Mouse (Mus musculus) kidney, embryonic 14.5 days (tissue): ENCODE data around the gene Mmrn2. TPM values are rescaled to one million over a fixed set of nuclear protein-coding genes. Genes with fewer than 3 reads are reported as not detected.

Source experiments
- ATAC-seq: fragments of 200-750 bp; cut with Nextera tagmentation; 2 replicates; pipeline ENCODE4 v1.8.0; 2017; ENCODE audit warnings: moderate number of reproducible peaks, mild to moderate bottlenecking, moderate TSS enrichment, moderate library complexity; ENCODE audit not compliant: low FRiP score, low TSS enrichment
- H3K27ac ChIP-seq: fragments of 300-500 bp; sonication (generic); 2 replicates; pipeline ENCODE4 v1.5.1; 2014; ENCODE audit warnings: low read depth, mild to moderate bottlenecking, low read length, moderate library complexity, mixed read lengths
- H3K27me3 ChIP-seq: fragments of 300-500 bp; sonication (generic); 2 replicates; pipeline ENCODE4 v1.6.1; 2014; ENCODE audit warnings: mild to moderate bottlenecking, low read length; ENCODE audit not compliant: control insufficient read depth, insufficient read depth
- H3K36me3 ChIP-seq: fragments of 300-500 bp; sonication (generic); 2 replicates; pipeline ENCODE4 v1.6.1; 2014; ENCODE audit warnings: low read length, mixed read lengths; ENCODE audit not compliant: control insufficient read depth, insufficient read depth
- H3K4me1 ChIP-seq: fragments of 300-500 bp; sonication (generic); 2 replicates; pipeline ENCODE4 v1.6.1; 2014; ENCODE audit warnings: low read length, mixed read lengths; ENCODE audit not compliant: control insufficient read depth, insufficient read depth
- H3K4me2 ChIP-seq: fragments of 300-500 bp; sonication (generic); replicated peaks from 2 replicates; pipeline ENCODE4 v1.6.1; 2014; ENCODE audit warnings: low read depth, mild to moderate bottlenecking, low read length
- H3K4me3 ChIP-seq: fragments of 300-500 bp; sonication (generic); 2 replicates; pipeline ENCODE4 v1.5.1; 2014; ENCODE audit warnings: mild to moderate bottlenecking, low read length
- H3K9ac ChIP-seq: fragments of 300-500 bp; sonication (generic); 2 replicates; pipeline ENCODE4 v1.6.1; 2014; ENCODE audit warnings: low read depth, mild to moderate bottlenecking, low read length, moderate library complexity
- H3K9me3 ChIP-seq: fragments of 300-500 bp; sonication (generic); 2 replicates; pipeline ENCODE4 v1.6.1; 2016; ENCODE audit warnings: low read length; ENCODE audit not compliant: control insufficient read depth
- WGBS: fragments of 180-500 bp; shearing (Covaris S2); extraction: QIAGEN DNeasy Blood & Tissue Kit; methylation state at CpG from one replicate; pipeline ENCODE4 v1.1.7; 2014; 5-methylcytosine and 5-hydroxymethylcytosine counted together
- polyA plus RNA-seq: library from polyadenylated mRNA; unstranded; fragments of >200 nt; fragmentation: Nextera tagmentation; extraction: Ambion mirVana; gene quantifications from 2 replicates; pipeline ENCODE4 v1.2.1, GENCODE M21; 2014

Gene Mmrn2
- 7.9 and 12.1 TPM in 2 replicates for polyA plus RNA-seq

DNA sequence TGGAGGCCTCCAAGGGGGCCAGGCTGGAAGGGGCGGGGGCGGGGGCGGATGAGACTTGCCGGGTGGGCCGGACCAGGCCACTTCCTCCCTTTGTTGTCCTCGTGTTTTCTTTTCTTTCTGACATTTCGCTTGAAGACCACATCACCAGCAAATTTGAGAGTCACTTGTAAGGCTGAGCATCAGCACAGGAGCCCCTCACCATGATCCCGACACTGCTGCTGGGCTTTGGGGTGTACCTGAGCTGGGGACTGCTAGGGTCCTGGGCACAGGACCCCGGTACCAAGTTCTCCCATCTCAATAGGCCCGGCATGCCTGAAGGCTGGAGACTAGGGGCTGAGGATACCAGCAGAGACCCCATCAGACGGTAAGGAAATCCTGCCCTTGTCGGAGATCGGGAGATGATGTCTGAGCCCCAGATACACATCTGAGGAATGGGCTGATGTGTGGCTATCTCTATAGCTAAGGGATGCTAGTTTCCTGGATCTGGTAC lies at the start of gene Mmrn2:
Gene Mmrn2 (plus strand): TSS at position 51 of the 490 bp plus-strand sequence.
- no peaks in the 10 kb centered on the region for H3K9me3 ChIP-seq
- H3K4me1 ChIP-seq = peaks cover 21% of the 10 kb centered on the region
- no peaks in the 10 kb centered on the region for H3K36me3 ChIP-seq
- no peak within 1 kb of the TSS for H3K9ac ChIP-seq
- H3K4me3 ChIP-seq = peak within 1 kb of the TSS; percentile 14
- no peak within 1 kb of the TSS for H3K27ac ChIP-seq
- no peaks in the 10 kb centered on the region for H3K27me3 ChIP-seq
- ATAC-seq = no peak
- H3K4me2 ChIP-seq = peak within 1 kb of the TSS; percentile 26; the same call in 1 of the 2 replicates
- 72% methylated on average over 13 of the region's 13 CpGs for WGBS

DNA sequence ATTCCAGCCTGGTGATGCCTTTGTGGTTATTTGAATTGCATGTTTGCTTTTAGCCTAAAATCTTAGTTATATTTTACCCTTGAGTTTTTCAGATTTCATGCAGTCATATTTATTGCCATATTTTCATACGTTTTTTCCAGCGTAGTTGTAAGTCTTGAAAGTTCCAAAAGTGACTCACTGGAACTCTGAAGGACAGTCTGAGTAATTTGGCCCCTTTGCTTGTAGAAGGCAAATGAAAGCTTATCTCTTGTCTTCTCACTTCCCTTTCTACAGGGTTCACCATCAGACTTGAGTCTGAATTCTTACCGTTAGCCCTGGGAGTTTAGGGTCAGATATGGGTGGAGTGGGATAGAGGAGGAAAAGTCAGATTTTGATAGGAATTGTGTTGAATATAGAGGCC lies 48.7 kb upstream of the Mmrn2 start:
- no peak overlapping the region for H3K4me3 ChIP-seq
- no peaks in the 10 kb centered on the region for H3K4me1 ChIP-seq
- H3K4me2 ChIP-seq = no peak overlapping the region
- no peak overlapping the region for H3K27ac ChIP-seq
- H3K36me3 ChIP-seq = peaks cover 57% of the 10 kb centered on the region
- ATAC-seq = no peak
- H3K9me3 ChIP-seq = no peaks in the 10 kb centered on the region
- no peak overlapping the region for H3K9ac ChIP-seq
- 88% methylated on average over 3 of the region's 3 CpGs for WGBS
- no peaks in the 10 kb centered on the region for H3K27me3 ChIP-seq

DNA sequence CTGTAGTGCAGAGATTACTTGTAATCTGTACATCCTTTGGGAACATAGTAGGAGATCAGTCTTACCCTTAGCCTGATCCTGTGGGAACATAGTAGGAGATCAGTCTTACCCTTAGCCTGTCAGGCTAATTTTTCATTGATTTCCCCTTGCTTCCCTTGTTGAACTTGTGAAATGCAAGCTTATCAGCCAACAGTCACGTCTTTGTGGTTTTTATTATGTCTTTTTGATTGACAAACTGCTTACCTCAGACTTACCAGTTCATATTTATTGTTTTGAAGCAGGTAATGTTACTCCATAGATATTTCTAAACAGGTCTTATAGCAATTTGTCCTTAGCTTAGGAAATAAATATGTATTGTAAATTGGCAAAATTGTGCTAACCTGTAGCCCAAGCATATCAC lies 47.6 kb upstream of the Mmrn2 start:
- H3K27ac ChIP-seq = no peak overlapping the region
- H3K4me1 ChIP-seq = no peaks in the 10 kb centered on the region
- no peak for ATAC-seq
- H3K4me3 ChIP-seq = no peak overlapping the region
- H3K9me3 ChIP-seq = no peaks in the 10 kb centered on the region
- H3K27me3 ChIP-seq = no peaks in the 10 kb centered on the region
- no peak overlapping the region for H3K4me2 ChIP-seq
- H3K36me3 ChIP-seq = peaks cover 57% of the 10 kb centered on the region
- no peak overlapping the region for H3K9ac ChIP-seq
- 72% methylated on average over 1 of the region's 1 CpGs for WGBS

DNA sequence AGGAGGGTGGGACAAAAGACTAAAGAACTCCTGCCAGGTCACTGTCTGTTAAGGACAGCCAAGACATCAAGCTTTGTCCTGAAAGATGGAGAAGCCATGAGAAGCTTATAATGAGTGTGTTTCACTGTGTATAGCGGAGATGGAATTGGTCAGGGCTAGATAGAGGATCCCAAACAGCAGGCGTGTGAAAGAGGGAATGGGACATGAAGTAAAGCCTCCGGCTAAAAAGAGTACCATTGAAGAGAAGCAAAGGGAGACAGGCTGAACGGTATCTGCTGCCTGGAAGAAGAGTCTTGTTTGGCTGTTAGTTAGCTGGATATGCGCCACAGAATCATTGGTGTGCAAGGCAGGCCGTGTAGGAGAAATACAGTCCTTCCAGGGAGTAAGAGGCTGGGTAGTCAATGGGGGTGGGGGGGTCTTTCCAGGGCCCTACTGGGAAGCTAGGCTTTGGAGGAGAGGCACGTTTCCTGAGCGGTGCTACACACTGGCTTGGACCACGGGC lies 44.6 kb upstream of the Mmrn2 start:
- no peaks in the 10 kb centered on the region for H3K9me3 ChIP-seq
- no peak overlapping the region for H3K4me3 ChIP-seq
- peaks cover 67% of the 10 kb centered on the region for H3K36me3 ChIP-seq
- no peak for ATAC-seq
- H3K4me1 ChIP-seq = no peaks in the 10 kb centered on the region
- H3K27ac ChIP-seq = no peak overlapping the region
- WGBS = 92% methylated on average over 9 of the region's 9 CpGs
- no peak overlapping the region for H3K9ac ChIP-seq
- no peak overlapping the region for H3K4me2 ChIP-seq
- no peaks in the 10 kb centered on the region for H3K27me3 ChIP-seq

DNA sequence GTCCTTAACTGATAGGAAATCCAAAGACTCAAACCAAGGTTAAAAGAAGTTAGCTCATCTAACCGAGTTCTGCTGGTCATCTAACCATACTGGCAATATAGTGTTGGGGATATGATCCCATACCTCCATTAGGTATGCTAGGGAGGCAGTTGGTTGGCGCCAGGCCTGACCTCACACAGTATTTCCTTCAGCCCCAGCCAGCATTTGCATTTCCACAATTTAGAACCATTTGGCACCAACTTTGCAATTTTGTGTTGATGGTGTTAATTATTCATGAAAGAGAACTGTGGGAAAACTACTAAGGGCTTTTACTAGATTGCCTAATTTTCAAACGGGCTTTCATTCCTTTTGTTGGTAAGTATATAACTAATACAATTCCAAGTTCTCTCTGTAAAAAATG lies 43.4 kb upstream of the Mmrn2 start:
- no peak for ATAC-seq
- no peak overlapping the region for H3K27ac ChIP-seq
- H3K4me2 ChIP-seq = no peak overlapping the region
- H3K9ac ChIP-seq = no peak overlapping the region
- peaks cover 71% of the 10 kb centered on the region for H3K36me3 ChIP-seq
- WGBS = 95% methylated on average over 3 of the region's 3 CpGs
- no peak overlapping the region for H3K4me3 ChIP-seq
- no peaks in the 10 kb centered on the region for H3K27me3 ChIP-seq
- H3K4me1 ChIP-seq = no peaks in the 10 kb centered on the region
- H3K9me3 ChIP-seq = no peaks in the 10 kb centered on the region

DNA sequence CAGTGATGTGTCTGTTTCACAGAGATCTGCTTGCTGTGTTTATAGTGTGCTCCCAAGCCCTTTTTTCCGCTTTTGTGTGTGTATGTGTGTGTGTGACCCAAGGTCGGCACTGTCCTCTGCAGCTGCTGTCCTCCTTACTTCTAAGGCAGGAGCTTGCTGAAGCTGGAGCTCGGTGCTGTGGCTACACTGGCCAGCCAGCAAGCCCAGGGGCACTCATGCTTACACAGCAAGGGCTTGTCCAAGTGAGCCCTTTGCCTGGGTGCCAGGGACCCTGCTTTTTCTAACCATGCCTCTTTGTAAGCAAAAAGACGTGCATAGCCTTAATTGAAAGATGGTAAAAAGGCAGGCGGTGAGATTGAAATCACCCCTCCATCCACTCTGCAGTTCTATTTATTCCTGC lies 42.8 kb upstream of the Mmrn2 start:
- H3K9me3 ChIP-seq = no peaks in the 10 kb centered on the region
- no peak overlapping the region for H3K9ac ChIP-seq
- WGBS = 92% methylated on average over 5 of the region's 5 CpGs
- ATAC-seq = no peak
- no peak overlapping the region for H3K4me3 ChIP-seq
- H3K36me3 ChIP-seq = peaks cover 77% of the 10 kb centered on the region
- H3K4me2 ChIP-seq = no peak overlapping the region
- H3K27me3 ChIP-seq = no peaks in the 10 kb centered on the region
- no peak overlapping the region for H3K27ac ChIP-seq
- no peaks in the 10 kb centered on the region for H3K4me1 ChIP-seq

DNA sequence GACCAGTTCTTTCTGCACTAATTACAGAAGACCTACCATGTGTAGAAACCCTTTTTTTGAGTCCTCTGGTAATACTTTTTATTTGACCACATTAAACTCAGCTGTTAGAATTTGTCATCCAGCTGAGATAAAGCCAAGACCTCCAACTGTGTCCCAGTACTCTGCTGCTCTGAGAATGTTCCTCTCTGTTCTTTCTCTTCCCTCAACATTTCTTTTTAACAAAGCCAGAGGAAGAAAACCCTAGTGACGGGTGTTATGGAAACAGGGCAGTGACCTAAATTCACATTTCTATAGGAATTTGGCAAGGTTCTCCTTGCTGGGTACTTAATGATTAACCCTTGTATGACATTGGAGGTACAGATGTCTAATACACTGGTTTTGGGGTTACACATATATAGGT lies 35.8 kb upstream of the Mmrn2 start:
- Histone ChIP-seq H3K27ac (no peak overlapping the region), H3K4me2 (no peak overlapping the region), H3K4me1 (no peaks in the 10 kb centered on the region), H3K36me3 (peaks cover 85% of the 10 kb centered on the region), H3K9ac (no peak overlapping the region), H3K9me3 (no peaks in the 10 kb centered on the region), H3K4me3 (no peak overlapping the region), H3K27me3 (no peaks in the 10 kb centered on the region)
- 87% methylated on average over 1 of the region's 1 CpGs for WGBS
- ATAC-seq = no peak

DNA sequence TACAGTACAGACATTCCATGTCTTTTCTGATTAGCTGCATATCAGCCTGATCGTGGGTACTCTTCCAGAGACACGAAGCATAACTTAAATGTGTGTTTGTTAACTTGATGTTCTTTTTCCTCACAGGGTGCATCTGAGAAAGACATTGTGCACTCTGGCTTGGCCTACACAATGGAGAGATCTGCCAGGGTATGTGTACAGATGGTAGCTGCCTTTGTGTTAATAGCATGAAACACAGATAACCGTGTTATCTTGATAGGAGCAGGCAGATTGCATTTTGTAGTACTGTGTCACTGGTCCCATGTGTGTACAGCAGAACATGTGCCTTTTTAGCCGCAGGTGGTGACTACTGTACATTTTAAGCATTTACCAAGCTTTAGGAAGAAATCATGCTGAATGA lies 33.3 kb upstream of the Mmrn2 start:
- Histone ChIP-seq H3K4me2 (no peak overlapping the region), H3K9me3 (no peaks in the 10 kb centered on the region), H3K27me3 (no peaks in the 10 kb centered on the region), H3K27ac (no peak overlapping the region), H3K4me1 (no peaks in the 10 kb centered on the region), H3K4me3 (no peak overlapping the region), H3K36me3 (peaks cover 61% of the 10 kb centered on the region), H3K9ac (no peak overlapping the region)
- 95% methylated on average over 4 of the region's 4 CpGs for WGBS
- ATAC-seq = no peak

DNA sequence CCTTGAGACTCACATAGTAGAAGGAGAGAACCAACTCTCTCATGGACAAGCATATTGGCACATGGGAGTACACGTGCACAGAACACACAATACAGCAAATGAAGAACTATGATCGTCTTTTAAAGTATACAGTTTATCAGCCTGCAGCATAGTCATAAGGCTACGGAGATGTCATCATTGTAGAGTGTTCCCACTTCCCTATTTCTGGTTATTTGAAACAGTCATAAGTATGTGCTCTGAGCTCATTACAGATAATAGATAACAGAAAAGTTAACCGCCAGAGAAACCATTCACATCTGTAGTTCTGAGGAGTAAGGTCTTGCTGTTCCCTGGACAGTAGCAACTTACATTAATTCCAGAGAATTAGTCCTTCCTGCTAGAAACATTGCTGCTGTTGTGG lies 32.2 kb upstream of the Mmrn2 start:
- Histone ChIP-seq H3K9ac (no peak overlapping the region), H3K4me2 (no peak overlapping the region), H3K9me3 (no peaks in the 10 kb centered on the region), H3K36me3 (peaks cover 50% of the 10 kb centered on the region), H3K4me1 (no peaks in the 10 kb centered on the region), H3K27ac (no peak overlapping the region), H3K27me3 (no peaks in the 10 kb centered on the region), H3K4me3 (no peak overlapping the region)
- WGBS = 90% methylated on average over 4 of the region's 4 CpGs
- ATAC-seq = no peak
